Mouse (Mus musculus) G1E (cell line): Measurements from ENCODE around the gene Myh6. TPM values are rescaled to one million over a fixed set of nuclear protein-coding genes. Genes with fewer than 3 reads are reported as not detected.

Source experiments
- ATAC-seq: 2 replicates; pipeline ENCODE4 v1.8.0; 2016; ENCODE audit warnings: mild to moderate bottlenecking; ENCODE audit not compliant: insufficient number of reproducible peaks, poor library complexity, low FRiP score, severe bottlenecking; ENCODE audit errors: extremely low read depth
- DNase-seq: peaks from one replicate; pipeline ENCODE4 v3.0.0; 2012; ENCODE audit warnings: low spot score
- H3K27me3 ChIP-seq: 2 replicates; pipeline ENCODE4 v1.6.1; 2012; ENCODE audit warnings: mild to moderate bottlenecking, low read length, inconsistent platforms; ENCODE audit not compliant: insufficient read depth
- H3K36me3 ChIP-seq: replicated peaks from 2 replicates; pipeline ENCODE3; 2012; ENCODE audit warnings: mild to moderate bottlenecking, inconsistent platforms
- H3K4me1 ChIP-seq: 2 replicates; pipeline ENCODE4 v1.6.1; 2012; ENCODE audit warnings: low read depth, low read length, inconsistent platforms, mixed read lengths; ENCODE audit not compliant: insufficient read depth
- H3K4me3 ChIP-seq: 2 replicates; pipeline ENCODE4 v1.5.1; 2012; ENCODE audit warnings: low read depth, mild to moderate bottlenecking, inconsistent platforms, low read length, moderate library complexity, mixed read lengths
- H3K9me3 ChIP-seq: replicated peaks from 2 replicates; pipeline ENCODE4 v1.6.1; 2012; ENCODE audit warnings: inconsistent platforms
- CTCF ChIP-seq: IDR thresholded peaks from 2 replicates; pipeline ENCODE4 v1.5.1; 2012; ENCODE audit warnings: low read depth, low read length, inconsistent platforms, mixed read lengths
- GATA1 ChIP-seq: IDR thresholded peaks from 2 replicates; pipeline ENCODE4 v1.6.1; 2012; ENCODE audit warnings: borderline replicate concordance, low read length, inconsistent platforms, mixed read lengths
- GATA2 ChIP-seq: IDR thresholded peaks from 2 replicates; pipeline ENCODE4 v1.6.1; 2012; ENCODE audit warnings: low read depth, low read length, inconsistent platforms, borderline replicate concordance
- POLR2AphosphoS5 ChIP-seq: IDR thresholded peaks from 2 replicates; pipeline ENCODE4 v1.6.1; 2012; ENCODE audit warnings: low read depth, low read length, inconsistent platforms; ENCODE audit not compliant: insufficient replicate concordance
- TAL1 ChIP-seq: conservative IDR thresholded peaks from 2 replicates; pipeline ENCODE4 v1.6.1; 2012; ENCODE audit warnings: low read depth, low read length, inconsistent platforms, mixed read lengths
- polyA plus RNA-seq: library from polyadenylated mRNA; stranded (reverse); fragments of >175 nt; gene quantifications from 2 replicates; pipeline ENCODE4 v1.2.3, GENCODE M21; 2012
- total RNA-seq, 2 experiments: library from RNA; stranded (forward) in 1 of 2; stranded (reverse) in 1 of 2; fragments of 200-1000 nt in 1 of 2; fragments of >200 nt in 1 of 2; fragmentation: Nextera tagmentation in 1 of 2; gene quantifications; 2 replicates each; pipeline ENCODE4 v1.2.3; 2014 to 2017

The Myh6 gene
- total and polyA plus RNA-seq, 3 experiments: 0.18 to 0.38 TPM; not detected in 1

- peak; percentile 61 for DNase-seq
- Histone ChIP-seq H3K4me3 (peak overlapping the region; percentile 80), H3K9me3 (no peaks in the 10 kb centered on the region), H3K27me3 (no peaks in the 10 kb centered on the region), H3K36me3 (peaks cover 56% of the 10 kb centered on the region), H3K4me1 (peaks cover 37% of the 10 kb centered on the region)
- TF ChIP-seq GATA1 (no peak), GATA2 (no peak), CTCF (no peak), POLR2AphosphoS5 (no peak), TAL1 (no peak)
- no peak for ATAC-seq
Observed at GRCm38 (mm10) chr14:54894296-54895151, 72.2 kb downstream of the Myh6 start.

- no peak for TF ChIP-seq GATA2
- TF ChIP-seq CTCF: no peak
- no peak for TF ChIP-seq TAL1
- TF ChIP-seq GATA1: no peak
- TF ChIP-seq POLR2AphosphoS5: peak; percentile 50; the same call in 1 of the 2 replicates
- Histone ChIP-seq H3K4me1 (peaks cover 37% of the 10 kb centered on the region), H3K9me3 (no peaks in the 10 kb centered on the region), H3K4me3 (peak overlapping the region; percentile 80), H3K27me3 (no peaks in the 10 kb centered on the region), H3K36me3 (peaks cover 51% of the 10 kb centered on the region)
- peak; percentile 97 for DNase-seq
- ATAC-seq: peak; percentile 98
Observed at GRCm38 (mm10) chr14:54893651-54894181, 73.0 kb downstream of the Myh6 start.

GRCm38 (mm10) chr14:54892200-54892599, 74.5 kb downstream of the Myh6 start, which contains the start of gene Pabpn1:
Pabpn1 (plus strand) TSS chr14:54892500.
- Histone ChIP-seq H3K27me3 (no peaks in the 10 kb centered on the region), H3K36me3 (peaks cover 43% of the 10 kb centered on the region), H3K4me3 (peak within 1 kb of the TSS; percentile 80), H3K9me3 (no peaks in the 10 kb centered on the region), H3K4me1 (peaks cover 28% of the 10 kb centered on the region)
- no peak for TF ChIP-seq CTCF
- no peak for TF ChIP-seq GATA2
- no peak for TF ChIP-seq POLR2AphosphoS5
- TF ChIP-seq GATA1: no peak
- TF ChIP-seq TAL1: no peak
- DNase-seq: no peak
- no peak for ATAC-seq

Other genes starting within 250 kb of the Myh6 start
- 325 and 329 TPM in 2 replicates for gene Slc7a8, start 185.0 kb downstream of the Myh6 start, total RNA-seq (2014; fragmentation: Nextera tagmentation)
- 45.0 and 54.9 TPM in 2 replicates for gene Slc7a8, start 185.0 kb downstream of the Myh6 start, total RNA-seq (2017)
- 191 and 199 TPM in 2 replicates for gene Slc7a8, start 185.0 kb downstream of the Myh6 start, polyA plus RNA-seq
- not detected in 2 replicates for gene Rnf212b, start 152.8 kb downstream of the Myh6 start, total RNA-seq (2014; fragmentation: Nextera tagmentation)
- gene Rnf212b, start 152.8 kb downstream of the Myh6 start, total RNA-seq (2017): 0.27 TPM in 1 of 2 replicates, not detected in the other
- not detected in 2 replicates for gene Rnf212b, start 152.8 kb downstream of the Myh6 start, polyA plus RNA-seq
- gene Homez, start 96.0 kb downstream of the Myh6 start, total RNA-seq (2014; fragmentation: Nextera tagmentation): 9.2 and 10.0 TPM in 2 replicates
- 8.1 and 8.4 TPM in 2 replicates for gene Homez, start 96.0 kb downstream of the Myh6 start, total RNA-seq (2017)
- gene Homez, start 96.0 kb downstream of the Myh6 start, polyA plus RNA-seq: 1.2 and 1.3 TPM in 2 replicates
- gene Ppp1r3e, start 89.4 kb downstream of the Myh6 start, total RNA-seq (2014; fragmentation: Nextera tagmentation): 3.6 and 8.7 TPM in 2 replicates
- gene Ppp1r3e, start 89.4 kb downstream of the Myh6 start, total RNA-seq (2017): 0.64 and 0.87 TPM in 2 replicates
- gene Ppp1r3e, start 89.4 kb downstream of the Myh6 start, polyA plus RNA-seq: 1.2 TPM in 2 replicates
- 9.9 and 10.6 TPM in 2 replicates for gene Bcl2l2, start 83.5 kb downstream of the Myh6 start, total RNA-seq (2014; fragmentation: Nextera tagmentation)
- 12.7 and 14.0 TPM in 2 replicates for gene Bcl2l2, start 83.5 kb downstream of the Myh6 start, total RNA-seq (2017)
- gene Bcl2l2, start 83.5 kb downstream of the Myh6 start, polyA plus RNA-seq: 25.2 and 36.3 TPM in 2 replicates
- 5.5 TPM in 1 of 2 replicates, not detected in the other for gene Gm20521, start 83.5 kb downstream of the Myh6 start, total RNA-seq (2014; fragmentation: Nextera tagmentation)
- gene Gm20521, start 83.5 kb downstream of the Myh6 start, total RNA-seq (2017): 1.2 and 2.1 TPM in 2 replicates
- 3.0 and 4.0 TPM in 2 replicates for gene Gm20521, start 83.5 kb downstream of the Myh6 start, polyA plus RNA-seq
- 190 and 193 TPM in 2 replicates for gene Pabpn1, start 74.4 kb downstream of the Myh6 start, total RNA-seq (2014; fragmentation: Nextera tagmentation)
- 118 and 142 TPM in 2 replicates for gene Pabpn1, start 74.4 kb downstream of the Myh6 start, total RNA-seq (2017)
- 387 and 490 TPM in 2 replicates for gene Pabpn1, start 74.4 kb downstream of the Myh6 start, polyA plus RNA-seq
- 0.60 TPM in 1 of 2 replicates, not detected in the other for gene Slc22a17, start 53.8 kb downstream of the Myh6 start, total RNA-seq (2014; fragmentation: Nextera tagmentation)
- 0.05 and 0.06 TPM in 2 replicates for gene Slc22a17, start 53.8 kb downstream of the Myh6 start, total RNA-seq (2017)
- gene Slc22a17, start 53.8 kb downstream of the Myh6 start, polyA plus RNA-seq: 0.13 and 0.33 TPM in 2 replicates
- not detected in 2 replicates for gene Efs, start 40.8 kb downstream of the Myh6 start, total RNA-seq (2014; fragmentation: Nextera tagmentation)
- gene Efs, start 40.8 kb downstream of the Myh6 start, total RNA-seq (2017): not detected in 2 replicates
- not detected in 2 replicates for gene Efs, start 40.8 kb downstream of the Myh6 start, polyA plus RNA-seq
- not detected in 2 replicates for gene Il25, start 34.2 kb downstream of the Myh6 start, total RNA-seq (2014; fragmentation: Nextera tagmentation)
- not detected in 2 replicates for gene Il25, start 34.2 kb downstream of the Myh6 start, total RNA-seq (2017)
- not detected in 2 replicates for gene Il25, start 34.2 kb downstream of the Myh6 start, polyA plus RNA-seq
- gene Cmtm5, start 30.7 kb downstream of the Myh6 start, total RNA-seq (2014; fragmentation: Nextera tagmentation): not detected in 2 replicates
- not detected in 2 replicates for gene Cmtm5, start 30.7 kb downstream of the Myh6 start, total RNA-seq (2017)
- gene Cmtm5, start 30.7 kb downstream of the Myh6 start, polyA plus RNA-seq: not detected in 2 replicates
- not detected in 2 replicates for gene Gm17428, start 10.0 kb upstream of the Myh6 start, total RNA-seq (2014; fragmentation: Nextera tagmentation)
- gene Gm17428, start 10.0 kb upstream of the Myh6 start, total RNA-seq (2017): not detected in 2 replicates
- gene Gm17428, start 10.0 kb upstream of the Myh6 start, polyA plus RNA-seq: not detected in 2 replicates
- gene Myh7, start 27.7 kb upstream of the Myh6 start, total RNA-seq (2014; fragmentation: Nextera tagmentation): 0.90 TPM in 1 of 2 replicates, not detected in the other
- under 0.01 and 0.16 TPM in 2 replicates for gene Myh7, start 27.7 kb upstream of the Myh6 start, total RNA-seq (2017)
- gene Myh7, start 27.7 kb upstream of the Myh6 start, polyA plus RNA-seq: 0.17 and 0.18 TPM in 2 replicates
- gene Ngdn, start 48.5 kb upstream of the Myh6 start, total RNA-seq (2014; fragmentation: Nextera tagmentation): 55.2 and 64.8 TPM in 2 replicates
- gene Ngdn, start 48.5 kb upstream of the Myh6 start, total RNA-seq (2017): 62.0 and 78.3 TPM in 2 replicates
- gene Ngdn, start 48.5 kb upstream of the Myh6 start, polyA plus RNA-seq: 31.7 and 41.4 TPM in 2 replicates
- 7.9 and 8.6 TPM in 2 replicates for gene Zfhx2, start 125.4 kb upstream of the Myh6 start, total RNA-seq (2014; fragmentation: Nextera tagmentation)
- 1.5 and 1.9 TPM in 2 replicates for gene Zfhx2, start 125.4 kb upstream of the Myh6 start, total RNA-seq (2017)
- gene Zfhx2, start 125.4 kb upstream of the Myh6 start, polyA plus RNA-seq: 2.8 and 2.9 TPM in 2 replicates
- 15.2 and 17.1 TPM in 2 replicates for gene Thtpa, start 127.9 kb upstream of the Myh6 start, total RNA-seq (2014; fragmentation: Nextera tagmentation)
- 16.3 and 17.2 TPM in 2 replicates for gene Thtpa, start 127.9 kb upstream of the Myh6 start, total RNA-seq (2017)
- 2.6 and 3.7 TPM in 2 replicates for gene Thtpa, start 127.9 kb upstream of the Myh6 start, polyA plus RNA-seq
- gene Ap1g2, start 139.7 kb upstream of the Myh6 start, total RNA-seq (2014; fragmentation: Nextera tagmentation): 45.8 and 47.8 TPM in 2 replicates
- 17.1 and 31.8 TPM in 2 replicates for gene Ap1g2, start 139.7 kb upstream of the Myh6 start, total RNA-seq (2017)
- gene Ap1g2, start 139.7 kb upstream of the Myh6 start, polyA plus RNA-seq: 16.0 and 21.8 TPM in 2 replicates
- not detected in 2 replicates for gene Jph4, start 150.0 kb upstream of the Myh6 start, total RNA-seq (2014; fragmentation: Nextera tagmentation)
- gene Jph4, start 150.0 kb upstream of the Myh6 start, total RNA-seq (2017): 0.06 and 0.11 TPM in 2 replicates
- not detected in 2 replicates for gene Jph4, start 150.0 kb upstream of the Myh6 start, polyA plus RNA-seq